Mouse (Mus musculus): Measurements from ENCODE around the gene Gm20388. TPM values are rescaled to one million over a fixed set of nuclear protein-coding genes. Genes with fewer than 3 reads are reported as not detected.

Gm20388 gene
- total RNA-seq, 2 experiments from 2014 or later, result 14.5 to 15.2 TPM

DNA sequence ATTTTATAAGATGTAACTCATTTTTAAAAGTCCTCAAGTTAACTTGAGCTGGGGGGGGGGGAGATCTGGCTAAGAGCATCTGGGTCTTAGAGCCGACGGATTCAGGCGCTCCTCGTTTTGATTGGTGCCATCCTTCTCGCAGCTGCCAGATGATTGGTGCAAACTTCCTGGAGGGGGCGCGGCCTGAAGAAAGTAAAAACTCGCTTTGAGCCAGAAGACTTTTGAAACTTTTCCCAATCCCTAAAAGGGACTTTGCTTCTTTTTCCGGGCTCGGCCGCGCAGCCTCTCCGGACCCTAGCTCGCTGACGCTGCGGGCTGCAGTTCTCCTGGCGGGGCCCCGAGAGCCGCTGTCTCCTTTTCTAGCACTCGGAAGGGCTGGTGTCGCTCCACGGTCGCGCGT, 1205.3 kb downstream of the Gm20388 start, which contains the start of gene Foxc2:
Gene Foxc2, plus strand, starts transcription at position 224 of the 400 bp plus-strand sequence.

DNA sequence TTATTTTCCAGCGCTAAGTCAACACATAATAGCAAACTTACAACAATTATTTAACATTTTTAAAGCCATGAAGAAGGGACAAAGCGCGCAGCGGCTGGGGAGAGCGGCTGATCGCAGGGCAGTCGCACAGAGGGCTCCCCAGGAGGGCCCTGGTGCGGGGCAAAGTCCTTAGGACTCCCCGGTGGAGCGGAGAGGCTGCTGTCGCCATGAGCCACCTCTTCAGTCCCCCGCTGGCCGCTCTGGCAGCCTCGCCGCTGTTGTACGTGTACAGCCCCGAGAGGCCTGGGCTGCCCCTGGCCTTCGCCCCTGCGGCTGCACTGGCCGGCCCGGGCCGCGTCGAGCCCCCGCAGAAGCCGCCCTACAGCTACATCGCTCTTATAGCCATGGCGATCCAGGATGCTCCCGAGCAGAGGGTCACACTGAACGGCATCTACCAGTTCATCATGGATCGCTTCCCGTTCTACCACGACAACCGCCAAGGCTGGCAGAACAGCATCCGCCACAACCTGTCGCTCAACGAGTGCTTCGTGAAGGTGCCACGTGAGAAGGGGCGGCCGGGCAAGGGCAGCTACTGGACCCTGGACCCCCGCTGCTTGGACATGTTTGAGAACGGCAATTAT, 1217.2 kb downstream of the Gm20388 start, which contains the start of gene Foxl1:
Gene Foxl1, plus strand, starts transcription at position 185 of the 620 bp plus-strand sequence.

GRCm38 (mm10) chr8:121544276-121544785, 1633.7 kb downstream of the Gm20388 start, which contains the start of gene 1700018B08Rik:
Gene 1700018B08Rik, minus strand, starts transcription at chr8:121544320.

GRCm38 (mm10) chr8:121578676-121579451, 1668.2 kb downstream of the Gm20388 start, which contains the start of gene Fbxo31:
Gene Fbxo31, minus strand, starts transcription at chr8:121578806.

DNA sequence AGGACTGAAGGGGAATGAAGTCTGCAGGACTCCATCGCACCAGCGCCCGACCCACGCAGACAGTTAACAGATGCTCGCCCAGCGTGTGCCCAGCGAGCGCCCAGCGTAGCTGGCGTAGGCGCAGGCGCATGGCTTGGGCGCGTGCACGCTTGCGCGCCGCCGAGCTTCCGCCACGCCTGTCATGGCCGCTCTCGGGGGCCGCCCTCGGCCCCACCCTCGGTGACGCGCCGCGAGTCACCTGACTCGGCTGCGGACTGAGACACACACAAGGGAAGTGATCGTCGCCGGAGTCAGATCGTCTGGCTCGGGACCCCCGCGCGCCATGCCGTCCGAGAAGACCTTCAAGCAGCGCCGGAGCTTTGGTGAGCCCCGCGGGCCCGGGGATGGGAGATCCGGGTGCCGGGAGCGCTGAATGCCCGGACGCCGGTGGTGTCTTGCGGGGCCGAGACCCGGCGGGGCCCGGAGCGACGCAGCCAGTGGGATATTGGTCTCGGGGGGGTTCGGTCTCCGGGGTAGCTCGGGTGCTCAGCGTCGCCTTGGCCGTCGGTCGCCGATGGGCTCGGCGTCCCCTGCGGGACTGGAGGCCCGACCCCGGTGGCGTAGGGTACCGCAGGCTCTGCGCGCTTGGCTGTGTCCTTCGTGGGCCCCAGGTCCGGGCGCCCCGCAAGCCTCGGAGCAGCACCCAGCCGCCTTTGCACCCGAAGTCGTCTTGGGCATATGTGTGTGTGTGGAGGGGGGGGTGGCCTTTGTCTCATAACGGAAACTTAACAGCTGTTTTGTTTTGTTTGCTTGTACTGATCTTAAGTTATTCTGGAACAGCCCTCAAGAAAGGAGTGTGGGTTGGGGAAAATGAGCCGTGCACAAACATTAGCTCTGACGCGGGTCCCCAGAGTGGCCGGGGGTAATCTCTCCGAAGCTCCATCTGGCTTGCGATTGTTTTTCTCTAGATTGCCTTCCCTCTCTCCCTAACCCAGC, 1679.8 kb downstream of the Gm20388 start, which contains the start of gene Map1lc3b:
Gene Map1lc3b, plus strand, starts transcription at position 159 of the 975 bp plus-strand sequence.

GRCm38 (mm10) chr8:121652774-121653323, 1742.2 kb downstream of the Gm20388 start, which contains the start of gene Zcchc14:
Gene Zcchc14, minus strand, starts transcription at chr8:121652901.

DNA sequence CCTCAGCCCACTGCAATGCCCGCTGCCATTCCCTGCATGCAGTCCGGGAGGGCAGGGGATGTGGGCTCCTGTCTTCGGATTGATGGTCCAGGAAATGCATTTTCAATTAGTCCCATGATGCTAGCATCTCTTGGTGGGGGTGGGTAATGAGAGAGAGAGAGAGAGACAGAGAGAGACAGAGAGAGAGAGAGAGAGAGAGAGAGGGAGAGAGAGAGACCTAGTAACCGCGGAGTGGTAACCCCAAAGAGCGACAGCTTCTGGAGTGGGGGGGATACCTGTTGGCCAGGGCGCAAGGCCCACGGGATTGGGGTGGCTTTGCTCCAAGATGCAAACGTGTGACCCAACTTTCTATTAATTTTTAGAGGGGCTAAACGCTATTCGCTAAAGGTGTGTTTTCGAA, 1818.7 kb downstream of the Gm20388 start, which contains the start of gene Jph3:
Gene Jph3, plus strand, starts transcription at position 301 of the 400 bp plus-strand sequence.

DNA sequence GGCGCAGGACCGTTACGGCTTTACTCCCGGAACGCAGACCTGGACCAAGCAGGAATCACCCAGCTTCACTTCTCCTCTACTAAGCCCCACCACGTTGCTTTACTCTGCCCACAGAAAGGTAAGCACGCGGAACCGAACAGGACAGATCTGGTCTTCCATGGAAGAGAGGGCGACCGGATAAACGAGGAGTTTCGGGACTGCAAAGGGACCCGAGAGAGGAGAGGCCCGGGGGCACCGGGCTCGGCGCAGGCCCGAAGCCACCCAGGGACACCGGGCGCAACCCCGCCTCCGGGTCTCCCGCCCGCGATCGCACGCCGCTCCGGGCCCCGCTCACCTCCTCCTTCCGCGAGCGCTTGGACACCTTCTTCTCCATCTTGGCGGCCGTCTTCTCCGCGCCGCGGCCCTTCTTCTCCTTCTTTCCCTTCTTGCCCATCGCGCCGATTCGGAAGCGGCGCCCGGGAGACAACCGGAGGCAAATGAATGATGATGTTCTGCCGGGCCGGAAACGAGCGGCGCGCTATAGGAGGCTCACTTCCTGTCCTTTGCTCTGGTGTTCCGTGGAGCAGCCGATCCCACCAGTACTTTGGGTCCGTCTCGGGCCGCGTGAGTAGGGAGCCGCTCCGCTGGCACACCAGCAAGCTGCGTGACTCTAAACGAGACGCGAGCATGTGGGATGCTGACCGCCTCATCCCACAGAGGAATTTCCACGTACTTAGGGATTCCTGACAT, 1918.6 kb downstream of the Gm20388 start, which contains the start of gene Klhdc4:
Gene Klhdc4, minus strand, starts transcription at position 522 of the 729 bp plus-strand sequence.

GRCm38 (mm10) chr8:121907587-121908248, 1997.1 kb downstream of the Gm20388 start, which contains the start of gene Slc7a5:
Gene Slc7a5, minus strand, starts transcription at chr8:121907694.

GRCm38 (mm10) chr8:121944831-121945230, 2034.2 kb downstream of the Gm20388 start, which contains the start of gene Car5a:
Gene Car5a, minus strand, starts transcription at chr8:121944904.

DNA sequence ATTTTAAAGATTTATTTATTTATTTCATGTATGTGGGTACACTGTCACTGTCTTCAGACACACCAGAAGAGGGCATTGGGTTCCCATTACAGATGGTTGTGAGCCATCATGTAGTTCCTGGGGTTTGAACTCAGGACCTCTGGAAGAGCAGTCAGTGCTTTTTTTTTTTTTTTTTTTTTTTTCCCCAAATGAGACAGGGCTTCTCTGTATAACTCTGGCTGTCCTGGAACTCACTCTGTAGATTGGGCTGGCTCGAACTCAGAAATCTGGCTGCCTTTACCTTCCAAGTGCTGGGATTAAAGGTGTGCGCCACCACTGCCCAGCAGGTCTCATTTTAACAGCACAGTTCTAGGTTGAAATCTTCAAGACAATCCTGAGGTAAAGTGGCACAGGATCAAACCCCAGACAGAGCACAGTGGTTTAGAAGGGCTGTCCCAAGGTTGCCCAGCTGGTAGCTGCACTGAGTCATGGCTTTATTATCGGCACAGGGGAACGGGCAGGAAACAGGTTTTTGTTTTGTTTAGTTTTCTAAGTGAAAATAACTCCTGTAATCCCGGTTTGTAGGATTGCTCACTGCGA, 2038.7 kb downstream of the Gm20388 start, which contains the start of gene Banp:
Gene Banp, plus strand, starts transcription at position 529 of the 579 bp plus-strand sequence.

DNA sequence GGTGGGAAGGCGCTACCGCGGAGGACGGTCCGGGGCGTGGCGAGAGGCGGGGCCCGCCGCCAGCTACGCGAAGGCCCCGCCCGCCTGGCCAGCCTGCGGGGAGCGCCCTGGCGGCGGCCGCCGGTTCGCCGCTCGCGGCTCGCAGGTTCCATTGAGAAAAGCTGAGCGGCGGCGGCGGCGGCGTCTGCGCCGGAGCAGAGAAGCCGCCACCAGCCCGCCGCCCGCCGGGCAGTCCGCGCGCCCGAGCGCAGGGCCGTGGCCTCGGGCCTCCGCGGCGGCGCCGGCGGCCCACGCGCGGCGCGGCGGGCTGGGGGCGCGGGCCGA, 2371.4 kb downstream of the Gm20388 start, which contains the start of gene Zfpm1:
Gene Zfpm1, plus strand, starts transcription at position 107 of the 324 bp plus-strand sequence.

GRCm38 (mm10) chr8:122360696-122361416, 2450.2 kb downstream of the Gm20388 start, which contains the start of gene Trhr2:
Gene Trhr2, minus strand, starts transcription at chr8:122360746.

GRCm38 (mm10) chr8:122376365-122377231, 2466.0 kb downstream of the Gm20388 start, which contains the start of gene Zc3h18:
Gene Zc3h18, plus strand, starts transcription at chr8:122376609.

GRCm38 (mm10) chr8:122421376-122422070, 2510.9 kb downstream of the Gm20388 start, which contains the start of gene Il17c:
Gene Il17c, plus strand, starts transcription at chr8:122422020.

DNA sequence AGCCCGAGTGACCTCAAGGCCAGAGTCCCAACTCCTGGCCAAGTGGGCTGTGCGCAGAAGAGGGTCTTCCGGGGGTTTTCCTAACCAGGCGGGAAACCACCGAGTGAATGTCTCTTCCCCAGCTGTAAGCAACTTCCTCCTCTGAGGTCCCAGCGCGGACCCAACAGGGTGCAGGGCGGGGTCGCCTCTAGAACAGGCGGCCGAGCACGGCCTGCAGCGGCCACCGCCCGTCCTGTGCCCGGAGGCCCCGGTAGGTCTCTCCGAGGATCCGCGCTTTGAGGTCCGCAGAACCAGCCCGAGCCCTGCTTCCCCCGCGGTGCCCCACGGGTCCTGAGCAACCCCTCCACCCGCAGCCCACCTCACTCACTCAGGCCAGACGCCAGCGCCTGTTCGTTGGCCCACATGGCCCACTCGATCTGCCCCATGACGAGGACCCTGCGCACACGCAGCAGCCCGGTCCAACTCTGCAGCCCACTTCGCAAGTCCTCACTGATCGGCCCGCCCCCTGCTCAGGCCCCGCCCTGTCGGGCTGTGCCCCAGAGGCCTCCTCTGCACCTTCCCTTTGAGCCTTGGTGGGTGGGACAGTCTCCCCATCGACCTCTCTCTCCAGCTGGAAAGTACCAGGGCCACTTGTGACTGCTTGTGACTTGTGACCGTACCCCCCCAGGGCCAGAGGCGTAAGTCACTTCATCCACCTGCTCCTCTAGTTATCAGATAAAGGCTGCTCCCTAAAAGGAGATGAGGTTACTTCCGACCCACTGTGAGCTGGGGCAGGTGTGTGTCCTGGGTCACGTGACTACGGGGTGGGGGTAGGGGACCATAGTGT, 2522.0 kb downstream of the Gm20388 start, which contains the start of gene Cyba:
Gene Cyba, minus strand, starts transcription at position 488 of the 826 bp plus-strand sequence.

